Mouse (Mus musculus) layer of hippocampus, adult 9-10 months (tissue): ENCODE data around the gene Sppl2b.
"Not testable (repeated sequence)": the region's sequence is repeated elsewhere in the genome, so short reads cannot be mapped to it uniquely, and the experiment has no call there.

Experiments used
- DNase-seq: peaks from one replicate; pipeline ENCODE4 v3.0.0; 2022; ENCODE audit warnings: low spot score

Gene Sppl2b

DNA sequence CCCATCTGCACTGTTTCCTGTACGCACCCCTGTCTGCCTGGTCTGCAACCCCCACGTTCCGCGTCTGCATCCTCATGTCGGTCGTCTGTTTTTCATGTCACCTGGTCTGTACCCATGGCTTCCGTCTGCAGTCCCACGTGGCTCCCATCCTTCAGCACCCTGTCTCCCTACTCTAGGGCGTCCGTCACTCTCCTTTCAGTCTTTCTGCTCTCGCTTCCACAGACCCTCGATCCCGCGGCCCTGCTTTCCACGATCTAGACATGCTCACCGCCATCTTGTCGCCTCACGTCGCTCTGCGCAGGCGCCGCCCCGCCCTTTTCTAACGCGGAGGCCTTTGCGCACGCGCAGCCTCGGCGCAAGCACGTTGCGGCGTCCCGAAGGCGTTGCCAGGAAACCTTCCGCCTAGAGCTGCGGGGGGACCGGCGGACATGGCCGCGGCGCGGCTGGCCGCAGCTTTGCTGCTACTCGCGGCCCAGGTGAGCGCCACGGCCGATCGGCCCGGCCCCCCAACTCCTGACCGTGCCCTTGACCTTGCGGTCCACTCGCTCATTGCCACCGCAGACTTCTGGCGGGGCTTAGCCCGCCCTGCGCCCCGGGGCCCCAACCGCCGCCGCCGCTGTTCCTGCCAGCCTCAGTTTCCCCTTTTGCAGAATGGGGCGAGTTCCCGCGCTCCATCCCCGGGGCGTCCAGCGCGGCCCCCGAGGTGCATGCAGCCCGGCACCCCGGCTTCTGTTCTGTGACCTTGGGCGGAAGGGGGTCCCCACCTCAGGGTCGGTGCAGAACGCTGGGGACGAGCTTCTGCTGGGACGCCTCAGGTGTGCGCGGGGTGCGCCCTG, at the start of gene Sppl2b, which contains the start of gene Lsm7:
Gene Sppl2b, plus strand, starts transcription at position 363 of the 836 bp plus-strand sequence.
Gene Lsm7, minus strand, starts transcription at position 297 of the 836 bp plus-strand sequence.
- DNase-seq, result peak; percentile 91

DNA sequence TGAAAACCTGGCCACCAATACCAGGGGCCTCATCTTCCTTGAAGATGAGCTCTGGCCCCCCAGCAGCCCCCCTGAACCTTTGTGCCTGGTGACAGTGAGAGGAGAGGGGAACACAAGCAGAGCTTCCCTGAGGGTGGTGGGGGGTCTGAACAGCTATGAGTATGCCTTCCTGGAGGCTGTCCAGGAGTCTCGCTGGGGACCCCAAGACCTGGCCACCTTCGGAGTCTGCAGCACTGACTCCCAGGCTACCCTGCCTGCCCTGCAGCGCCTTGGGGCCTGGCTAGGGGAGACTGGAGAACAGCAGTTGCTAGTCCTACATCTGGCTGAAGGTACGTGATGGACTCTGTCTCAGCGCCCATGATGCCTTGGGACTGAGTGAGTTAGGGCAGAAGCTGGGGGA, 49.8 kb upstream of the Sppl2b start:
- no peak for DNase-seq

DNA sequence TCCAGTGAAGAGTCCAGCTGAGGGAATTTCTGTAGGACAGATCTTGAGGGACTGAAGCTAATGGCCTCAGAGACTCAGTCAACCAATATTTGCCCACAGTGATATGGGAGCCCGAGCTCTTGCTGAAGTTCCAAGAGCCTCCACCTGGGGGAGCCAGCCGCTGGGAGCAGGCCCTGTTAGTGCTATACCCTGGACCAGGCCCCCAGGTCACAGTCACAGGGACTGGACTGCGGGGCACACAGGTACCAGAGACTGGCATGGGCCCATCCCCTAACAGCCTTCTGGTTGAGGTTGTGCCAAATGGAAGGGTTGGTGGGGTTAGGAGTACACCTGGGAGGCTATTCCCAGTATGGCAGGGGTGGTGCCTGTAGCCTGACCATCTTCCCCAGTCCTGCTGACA, 49.1 kb upstream of the Sppl2b start:
- no peak for DNase-seq

DNA sequence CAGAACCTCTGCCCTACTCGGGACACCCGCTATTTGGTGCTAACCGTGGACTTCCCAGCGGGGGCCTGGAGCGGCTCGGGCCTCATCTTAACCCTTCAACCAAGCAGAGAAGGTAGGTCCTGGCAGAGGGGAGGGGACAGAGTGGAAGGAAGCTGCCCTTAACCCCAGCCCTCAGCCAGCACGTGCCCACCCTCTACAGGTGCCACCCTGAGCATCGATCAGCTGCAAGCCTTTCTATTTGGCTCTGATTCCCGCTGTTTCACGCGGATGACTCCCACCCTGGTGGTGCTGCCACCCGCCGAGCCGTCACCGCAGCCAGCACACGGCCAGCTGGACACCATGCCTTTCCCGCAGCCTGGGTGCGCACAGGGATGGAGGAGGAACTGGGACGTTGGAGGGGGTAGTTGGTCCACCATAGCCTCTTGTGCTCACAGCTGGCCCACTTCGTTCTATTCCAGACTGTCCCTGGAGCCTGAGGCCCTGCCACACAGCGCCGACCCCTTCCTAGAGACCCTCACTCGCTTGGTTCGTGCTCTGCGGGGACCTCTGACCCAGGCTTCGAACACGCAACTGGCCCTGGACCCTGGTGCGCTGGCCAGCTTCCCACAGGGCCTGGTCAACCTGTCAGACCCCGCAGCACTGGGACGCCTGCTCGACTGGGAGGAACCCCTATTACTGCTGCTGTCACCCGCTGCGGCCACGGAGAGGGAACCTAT, 48.6 kb upstream of the Sppl2b start:
- no peak for DNase-seq

DNA sequence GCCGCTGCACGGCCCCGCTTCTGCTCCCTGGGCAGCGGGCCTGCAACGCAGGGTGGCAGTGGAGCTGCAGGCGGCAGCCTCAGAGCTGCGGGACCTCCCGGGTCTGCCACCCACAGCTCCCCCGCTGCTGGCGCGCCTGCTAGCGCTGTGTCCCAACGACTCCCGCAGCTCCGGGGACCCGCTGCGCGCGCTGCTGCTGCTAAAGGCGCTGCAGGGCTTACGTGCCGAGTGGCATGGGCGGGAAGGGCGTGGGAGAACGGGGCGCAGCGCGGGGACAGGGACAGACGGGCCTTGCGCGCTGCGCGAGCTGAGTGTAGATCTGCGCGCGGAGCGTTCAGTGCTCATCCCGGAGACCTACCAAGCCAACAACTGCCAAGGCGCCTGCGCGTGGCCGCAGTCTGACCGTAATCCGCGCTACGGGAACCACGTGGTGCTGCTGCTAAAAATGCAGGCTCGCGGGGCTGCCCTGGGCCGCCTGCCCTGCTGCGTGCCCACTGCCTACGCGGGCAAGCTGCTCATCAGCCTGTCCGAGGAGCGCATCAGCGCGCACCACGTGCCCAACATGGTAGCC, 47.9 kb upstream of the Sppl2b start:
- DNase-seq, result no peak

DNA sequence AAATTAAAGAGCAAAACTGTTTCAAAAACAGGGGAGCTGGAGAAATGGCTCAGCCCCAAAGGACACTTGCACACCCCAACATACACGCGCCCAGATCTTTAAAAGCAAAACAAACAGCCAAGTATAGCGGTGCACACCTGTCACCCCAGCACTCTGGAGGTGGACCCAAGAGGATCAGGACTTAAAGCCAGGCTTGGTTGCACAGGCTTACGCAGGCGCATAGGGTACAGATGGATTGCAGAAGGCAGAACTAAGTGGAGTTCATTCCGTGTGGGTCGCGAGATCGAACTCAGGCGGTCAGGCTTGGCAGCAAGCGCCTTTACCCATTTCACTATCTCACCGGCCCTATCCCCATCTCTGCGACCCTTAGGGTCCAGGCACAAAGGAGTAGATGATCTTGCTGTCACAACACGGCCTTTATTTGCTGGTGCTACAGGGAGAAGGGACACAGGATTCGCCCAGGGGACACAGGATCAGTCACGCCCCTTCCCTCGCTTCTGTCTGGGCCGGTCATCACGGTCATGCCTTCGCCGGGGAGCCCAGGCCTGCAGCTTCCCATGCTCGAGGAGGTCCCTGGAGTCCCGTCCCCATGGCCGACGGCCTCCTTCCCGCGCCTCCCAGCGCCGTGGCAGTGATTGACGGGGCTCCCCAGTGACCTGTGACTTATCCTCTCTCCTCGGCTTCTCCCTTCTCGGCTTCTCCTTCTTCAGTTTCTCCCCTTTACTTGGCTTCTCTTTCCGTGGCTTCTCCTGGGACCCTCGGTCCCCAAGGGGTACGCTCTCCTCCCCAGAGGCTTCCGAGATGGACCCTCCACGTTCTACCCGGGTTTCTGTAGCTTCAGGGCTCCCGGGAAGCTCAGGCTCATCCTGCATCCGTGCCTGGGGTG, 46.7 kb upstream of the Sppl2b start:
- no peak for DNase-seq

DNA sequence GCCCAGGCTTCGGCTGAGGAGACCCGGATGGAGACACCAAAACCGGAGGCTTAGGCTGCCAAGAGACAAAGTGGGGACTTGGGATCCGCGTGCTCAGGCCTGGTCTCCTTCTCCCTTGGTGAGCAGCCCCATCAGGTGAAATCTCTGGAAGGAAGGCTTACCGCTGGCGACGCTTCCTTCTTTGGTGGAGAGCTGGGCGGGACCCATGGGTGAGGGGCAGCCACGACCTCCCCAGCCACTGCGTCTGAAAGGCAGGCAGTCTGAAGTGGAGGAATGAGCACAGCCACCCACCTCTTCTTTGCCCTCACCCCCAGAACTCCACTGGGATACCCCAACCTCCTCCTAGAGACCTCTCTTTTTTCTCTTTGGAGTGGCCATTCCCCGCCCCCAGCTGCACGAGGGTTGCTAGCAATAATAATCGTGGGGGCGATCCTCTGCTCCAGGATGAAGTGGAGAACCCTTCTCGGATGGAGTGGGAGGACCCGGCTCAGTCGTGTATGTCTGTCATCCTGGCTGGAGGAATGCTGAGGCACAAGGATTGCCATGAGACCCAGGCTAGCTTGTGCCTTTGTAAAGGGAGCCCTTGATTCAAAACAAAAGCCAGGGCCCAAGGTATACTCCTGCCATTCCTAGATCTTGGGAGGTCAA, 46.0 kb upstream of the Sppl2b start:
- DNase-seq, result no peak

DNA sequence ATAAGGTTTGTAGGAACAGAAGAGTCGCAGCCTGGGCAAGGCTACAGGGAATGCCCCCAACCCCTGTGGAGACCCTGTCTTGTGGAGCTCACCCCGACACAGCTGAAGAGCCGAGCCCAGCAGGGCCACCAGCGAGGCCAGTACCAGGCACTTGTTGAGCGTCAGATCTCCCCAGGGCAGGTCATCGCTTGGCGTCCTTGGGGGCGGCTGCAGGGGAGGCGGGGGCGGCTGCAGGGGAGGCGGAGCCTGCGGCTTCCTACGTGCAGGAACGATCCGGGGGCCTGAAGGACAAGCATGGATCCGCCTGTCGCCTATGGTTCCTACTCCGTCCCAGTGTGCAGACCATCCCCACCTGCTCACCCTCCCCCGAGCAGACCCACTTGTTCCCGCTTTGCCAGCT, 45.0 kb upstream of the Sppl2b start:
- DNase-seq, result no peak

DNA sequence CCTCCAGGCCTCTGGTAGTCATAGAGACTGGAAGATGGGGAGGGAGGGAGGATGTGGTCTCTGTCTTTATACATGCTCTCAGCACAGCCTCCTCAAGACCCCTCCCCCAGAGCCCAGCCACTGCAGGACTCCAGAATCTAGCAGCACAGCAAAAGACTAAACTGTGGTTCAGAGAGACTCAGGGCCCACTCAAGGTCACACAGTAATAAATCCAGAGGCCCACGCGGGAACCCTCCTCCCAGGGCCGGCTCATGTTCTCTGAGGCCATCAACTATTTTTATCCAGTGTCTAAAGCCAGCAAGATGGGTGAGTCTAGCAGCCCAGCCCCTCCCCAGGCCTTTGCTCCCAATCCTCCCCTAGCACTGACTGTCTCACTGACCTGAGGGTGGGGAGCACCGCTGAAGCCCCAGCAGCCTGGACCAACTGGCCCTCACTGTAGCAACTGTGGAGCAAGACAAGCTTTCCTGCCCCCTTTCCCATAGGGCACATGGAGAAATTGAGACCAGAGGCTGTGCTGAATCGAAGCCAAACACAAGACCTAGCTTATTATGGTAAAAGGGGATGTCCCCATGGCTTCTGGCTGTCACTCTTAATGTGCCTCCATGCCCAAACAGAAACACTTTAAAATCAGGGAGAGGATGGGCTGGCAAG, 42.6 kb upstream of the Sppl2b start:
- no peak for DNase-seq

DNA sequence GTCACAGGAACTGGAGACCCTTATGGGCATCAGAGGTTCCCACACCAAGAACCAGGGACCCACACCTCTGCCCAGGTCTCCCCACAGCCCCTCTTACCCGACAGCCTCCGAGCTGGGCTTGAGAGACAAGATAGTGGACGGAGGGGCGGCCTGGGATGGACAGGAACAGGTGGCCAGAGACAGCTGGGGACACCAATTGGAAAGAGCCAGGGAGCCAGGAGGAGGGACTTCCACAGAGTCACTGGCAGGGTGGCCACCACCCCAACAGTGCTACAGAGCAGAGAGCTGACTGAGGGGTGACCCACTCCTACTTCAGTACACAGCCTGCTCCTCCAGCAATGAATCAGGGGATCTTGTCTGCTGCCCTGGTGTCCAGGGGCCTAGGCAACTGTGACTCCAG, 41.7 kb upstream of the Sppl2b start, which contains the start of gene Jsrp1:
Gene Jsrp1, minus strand, starts transcription at position 133 of the 400 bp plus-strand sequence.
- no peak for DNase-seq

DNA sequence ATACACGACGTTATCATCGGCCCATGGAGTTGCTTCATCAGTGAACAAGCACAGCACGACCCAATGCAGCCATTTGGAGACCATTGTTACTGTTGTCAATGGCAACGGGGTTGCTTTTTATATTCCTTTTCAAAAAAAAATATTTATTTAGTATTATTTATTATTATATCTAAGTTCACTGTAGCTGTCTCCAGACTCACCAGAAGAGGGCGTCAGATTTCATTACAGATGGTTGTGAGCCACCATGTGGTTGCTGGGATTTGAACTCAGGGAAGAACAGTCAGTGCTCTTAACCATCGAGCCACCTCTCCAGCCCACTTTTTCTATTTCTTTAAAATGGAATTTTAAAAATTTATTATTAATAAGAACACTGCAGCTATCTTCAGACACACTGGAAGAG, 40.3 kb upstream of the Sppl2b start:
- no peak for DNase-seq

DNA sequence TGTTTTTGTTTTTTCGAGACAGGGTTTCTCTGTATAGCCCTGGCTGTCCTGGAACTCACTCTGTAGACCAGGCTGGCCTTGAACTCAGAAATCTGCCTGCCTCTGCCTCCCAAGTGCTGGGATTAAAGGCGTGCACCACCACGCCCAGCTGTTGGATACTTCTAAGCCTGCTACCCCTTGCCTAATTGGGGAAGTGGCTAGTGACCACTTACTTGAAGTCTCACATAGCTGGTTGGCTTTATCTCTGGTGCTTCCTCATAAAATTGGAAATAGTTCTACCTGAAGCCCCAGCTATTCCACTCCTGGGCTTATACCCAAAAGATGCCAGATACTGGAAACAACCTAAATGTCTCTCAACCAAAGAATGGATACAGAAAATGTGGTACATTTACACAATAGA, 38.8 kb upstream of the Sppl2b start:
- DNase-seq, result not testable (repeated sequence)

DNA sequence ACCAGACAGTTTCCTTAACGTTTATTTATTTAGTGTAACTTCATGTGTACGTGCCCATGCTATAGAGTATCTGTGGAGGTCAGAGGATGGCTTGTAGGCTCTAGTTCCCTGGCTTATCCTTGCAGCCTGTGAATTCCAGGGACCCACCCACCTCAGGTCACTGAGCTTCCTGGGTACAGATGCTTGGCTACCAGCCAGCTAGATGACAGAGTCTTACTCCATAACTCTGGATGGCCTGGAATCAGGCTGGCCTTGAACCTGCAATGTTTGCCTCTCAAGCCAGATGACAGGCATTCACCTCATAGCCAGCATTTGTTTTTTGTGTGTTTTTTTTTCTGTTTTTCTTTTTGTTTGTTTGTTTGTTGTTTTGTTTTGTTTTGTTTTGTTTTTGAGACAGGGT, 37.9 kb upstream of the Sppl2b start:
- DNase-seq, result no peak

DNA sequence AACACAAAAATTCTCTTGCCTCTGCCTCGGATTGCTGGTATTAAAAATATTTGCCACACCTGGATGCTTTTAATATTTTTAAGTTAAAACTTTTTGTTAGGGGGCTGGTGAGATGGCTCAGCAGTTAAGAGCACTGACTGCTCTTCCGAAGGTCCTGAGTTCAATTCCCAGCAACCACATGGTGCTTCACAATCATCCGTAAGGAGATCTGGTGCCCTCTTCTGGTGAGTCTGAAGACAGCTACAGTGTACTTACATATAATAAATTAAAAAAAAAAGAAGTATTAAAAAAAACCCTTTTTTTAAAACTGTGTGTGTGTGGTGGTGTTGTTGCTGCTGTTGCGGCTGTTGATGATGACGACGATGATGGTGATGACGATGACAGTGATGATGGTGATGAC, 37.1 kb upstream of the Sppl2b start:
- not testable (repeated sequence) for DNase-seq

DNA sequence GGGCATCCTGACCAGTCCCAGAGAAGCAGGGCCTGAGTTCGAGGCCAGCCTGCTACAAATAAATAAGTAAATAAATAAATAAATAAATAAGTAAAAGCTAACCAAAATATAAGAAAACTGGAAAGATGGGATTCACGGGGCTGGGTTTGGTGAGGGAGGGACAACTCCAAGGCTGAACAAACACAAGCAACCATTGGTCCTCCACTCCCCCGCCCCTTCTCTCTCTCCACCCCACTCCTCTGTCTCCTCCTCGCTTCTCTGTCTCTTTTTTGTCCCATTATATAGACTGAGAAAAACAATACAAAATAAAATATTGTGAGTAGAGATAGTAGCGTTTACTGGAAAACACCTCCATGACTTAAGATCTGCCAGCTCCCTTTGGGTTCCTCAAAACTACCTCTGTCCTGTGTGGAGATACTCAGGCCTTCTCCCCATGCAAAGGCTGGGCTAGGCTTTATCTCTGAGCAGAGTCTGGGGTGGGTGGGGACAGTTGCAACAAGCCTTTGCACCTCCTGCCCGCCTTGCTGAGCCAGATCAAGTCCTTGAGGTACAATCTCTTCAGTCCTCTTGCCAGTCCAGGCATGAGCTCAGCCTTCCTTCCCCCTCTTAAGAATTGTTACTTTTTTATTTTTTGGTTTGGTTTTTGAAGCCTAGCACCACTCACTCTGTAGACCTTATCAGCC, 36.3 kb upstream of the Sppl2b start:
- no peak for DNase-seq

DNA sequence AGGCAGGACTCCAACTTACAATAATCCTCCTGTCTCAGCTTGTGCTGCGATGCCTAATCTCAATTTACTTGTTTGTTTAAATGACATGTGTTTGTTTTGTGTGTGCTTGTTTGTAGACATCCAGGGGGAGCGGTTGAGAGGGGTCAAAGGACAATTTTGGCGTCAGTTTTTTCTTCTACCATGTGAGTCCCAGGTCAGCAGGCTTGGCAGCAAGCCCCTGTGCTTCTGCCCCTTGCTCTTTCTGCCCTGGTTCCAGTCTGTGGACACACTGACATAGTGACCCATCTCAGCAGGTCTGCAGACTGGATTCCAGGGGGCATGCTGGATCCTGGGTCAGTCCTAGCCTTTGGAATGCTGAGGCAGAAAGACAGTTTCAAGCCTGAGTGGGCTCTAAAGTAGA, 35.7 kb upstream of the Sppl2b start:
- no peak for DNase-seq

DNA sequence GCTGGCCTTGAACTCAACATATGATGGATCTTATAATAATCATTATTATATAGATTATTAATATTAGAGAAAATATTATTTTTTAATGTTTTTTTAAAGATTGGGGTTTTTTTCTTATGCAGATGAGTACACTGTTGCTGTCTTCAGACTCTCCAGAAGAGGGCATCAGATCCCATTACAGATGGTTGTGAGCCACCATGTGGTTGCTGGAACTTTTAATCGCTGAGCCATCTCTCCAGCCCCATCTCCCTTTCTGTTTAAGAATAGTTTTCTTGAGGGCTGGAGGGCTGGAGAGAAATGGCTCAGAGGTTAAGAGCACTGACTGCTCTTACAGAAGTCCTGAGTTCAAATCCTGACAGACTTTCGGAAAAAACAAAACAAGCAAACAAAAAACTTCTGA, 33.1 kb upstream of the Sppl2b start:
- DNase-seq, result no peak

DNA sequence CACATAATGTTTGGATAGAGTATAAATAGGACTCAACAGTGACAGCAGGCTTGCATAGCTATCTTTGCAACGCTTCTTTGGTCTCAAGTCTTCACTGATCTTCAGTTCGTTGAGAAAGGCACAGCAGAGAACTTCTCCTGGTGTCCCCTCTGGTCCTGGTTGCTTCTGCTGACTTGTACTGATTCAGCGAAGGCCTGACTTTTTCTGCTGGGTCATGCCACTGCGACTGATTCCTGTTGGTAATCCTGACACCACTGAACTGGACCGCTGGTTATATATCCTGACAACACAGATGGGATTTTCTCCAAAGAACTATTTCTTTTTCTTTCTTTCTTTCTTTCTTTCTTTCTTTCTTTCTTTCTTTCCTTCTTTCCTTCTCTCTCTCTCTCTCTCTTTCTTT, 32.5 kb upstream of the Sppl2b start:
- DNase-seq, result no peak

DNA sequence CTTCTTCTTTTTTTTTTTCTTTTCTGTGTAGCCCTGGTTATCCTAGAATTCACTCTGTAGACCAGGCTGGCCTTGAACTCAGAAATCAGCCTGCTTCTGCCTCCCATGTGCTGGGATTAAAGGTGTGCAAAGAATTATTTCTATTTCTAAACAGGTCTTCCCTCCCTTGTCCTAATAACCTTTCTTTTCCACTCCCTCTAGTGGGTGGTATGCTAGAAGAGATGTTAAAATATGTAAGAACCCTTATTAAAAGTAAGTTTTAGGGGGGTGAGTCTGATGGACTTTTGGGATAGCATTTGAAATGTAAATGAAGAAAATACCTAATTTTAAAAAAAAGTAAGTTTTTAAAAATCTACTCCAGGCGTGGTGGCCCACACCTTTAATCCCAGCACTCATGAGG, 31.8 kb upstream of the Sppl2b start:
- no peak for DNase-seq
